Mouse (Mus musculus) 3T3-L1 (cell line): ENCODE measurements at regions not wholly inside any gene's neighbourhood (a gene's known extent, or its start where the extent isn't known, plus 50 kb on each side); places are given as distances from the start of the nearest gene placed in this dataset.

Source experiments
- DNase-seq: peaks from one replicate; pipeline ENCODE4 v3.0.0-alpha.2; 2015; ENCODE audit warnings: low read depth, low spot score

GRCm38 (mm10) chr15:36945309-36945708 lies 62.3 kb downstream of the Zfp706 start:
- DNase-seq: no peak

GRCm38 (mm10) chr15:36944556-36945171 lies 62.9 kb downstream of the Zfp706 start:
- no peak for DNase-seq

GRCm38 (mm10) chr15:36943492-36944112 lies 64.0 kb downstream of the Zfp706 start:
- DNase-seq: no peak

GRCm38 (mm10) chr15:36942261-36942660 lies 65.3 kb downstream of the Zfp706 start:
- DNase-seq: no peak

GRCm38 (mm10) chr15:36941741-36942140 lies 65.8 kb downstream of the Zfp706 start:
- DNase-seq: no peak

GRCm38 (mm10) chr15:36939608-36940007 lies 68.0 kb downstream of the Zfp706 start:
- DNase-seq: no peak

GRCm38 (mm10) chr15:36939153-36939552 lies 68.4 kb downstream of the Zfp706 start:
- no peak for DNase-seq

- peak; percentile 35 for DNase-seq
Measured at GRCm38 (mm10) chr15:36938511-36939150, 68.9 kb downstream of the Zfp706 start.

GRCm38 (mm10) chr15:36937757-36938498 lies 69.6 kb downstream of the Zfp706 start:
- DNase-seq: peak; percentile 26

- DNase-seq: no peak
Measured at GRCm38 (mm10) chr15:36937067-36937657, 70.4 kb downstream of the Zfp706 start.

- DNase-seq: no peak
Measured at GRCm38 (mm10) chr15:36934801-36935200, 72.8 kb downstream of the Zfp706 start.

- no peak for DNase-seq
Measured at GRCm38 (mm10) chr15:36933581-36933991, 74.0 kb downstream of the Zfp706 start.

GRCm38 (mm10) chr15:36931460-36931859 lies 76.1 kb downstream of the Zfp706 start:
- no peak for DNase-seq

GRCm38 (mm10) chr15:36930433-36930832 lies 77.1 kb downstream of the Zfp706 start:
- DNase-seq: no peak

GRCm38 (mm10) chr15:36929786-36930185 lies 77.8 kb downstream of the Zfp706 start:
- DNase-seq: no peak

GRCm38 (mm10) chr15:36929088-36929487 lies 78.5 kb downstream of the Zfp706 start:
- no peak for DNase-seq

- no peak for DNase-seq
Measured at GRCm38 (mm10) chr15:36928678-36929077, 78.9 kb downstream of the Zfp706 start.

GRCm38 (mm10) chr15:36927436-36927835 lies 80.1 kb downstream of the Zfp706 start:
- DNase-seq: no peak

GRCm38 (mm10) chr15:36924171-36924570 lies 83.4 kb downstream of the Zfp706 start:
- peak; percentile 86 for DNase-seq

- peak; percentile 80 for DNase-seq
Measured at GRCm38 (mm10) chr15:36921384-36921783, 86.2 kb downstream of the Zfp706 start.

GRCm38 (mm10) chr15:36920886-36921285 lies 86.7 kb downstream of the Zfp706 start:
- DNase-seq: peak; percentile 64

- no peak for DNase-seq
Measured at GRCm38 (mm10) chr15:36919704-36920103, 87.9 kb downstream of the Zfp706 start.
